Mouse (Mus musculus) kidney, postnatal 0 days (tissue): ENCODE measurements around the gene Cux2. TPM values are rescaled to one million over a fixed set of nuclear protein-coding genes. Genes with fewer than 3 reads are reported as not detected.

Experiments used
- ATAC-seq: fragments of 200-750 bp; cut with Nextera tagmentation; replicated peaks from 2 replicates; pipeline ENCODE4 v1.8.0; 2017; ENCODE audit warnings: low read depth, moderate number of reproducible peaks, moderate TSS enrichment, moderate library complexity; ENCODE audit not compliant: low FRiP score
- DNase-seq: peaks from one replicate; pipeline ENCODE4 v3.0.0-alpha.2; 2016; ENCODE audit warnings: low spot score
- H3K27ac ChIP-seq: fragments of 300-500 bp; sonication (generic); 2 replicates; pipeline ENCODE4 v1.5.1; 2014; ENCODE audit warnings: mild to moderate bottlenecking
- H3K27me3 ChIP-seq: fragments of 300-500 bp; sonication (generic); 2 replicates; pipeline ENCODE4 v1.6.1; 2014; ENCODE audit warnings: low read length, mixed read lengths; ENCODE audit not compliant: insufficient read depth
- H3K36me3 ChIP-seq: fragments of 300-500 bp; sonication (generic); 2 replicates; pipeline ENCODE4 v1.6.1; 2014; ENCODE audit warnings: low read length, mixed read lengths; ENCODE audit not compliant: insufficient read depth
- H3K4me1 ChIP-seq: fragments of 300-500 bp; sonication (generic); replicated peaks from 2 replicates; pipeline ENCODE4 v1.6.1; 2014; ENCODE audit warnings: antibody characterized with exemption, low read length, mixed read lengths; ENCODE audit not compliant: insufficient read depth
- H3K4me2 ChIP-seq: fragments of 300-500 bp; sonication (generic); 2 replicates; pipeline ENCODE4 v1.6.1; 2014; ENCODE audit warnings: mild to moderate bottlenecking, low read length, moderate library complexity, mixed read lengths
- H3K4me3 ChIP-seq: fragments of 300-500 bp; sonication (generic); replicated peaks from 2 replicates; pipeline ENCODE4 v1.5.1; 2014; ENCODE audit warnings: low read depth, low read length
- H3K9ac ChIP-seq: fragments of 300-500 bp; sonication (generic); 2 replicates; pipeline ENCODE4 v1.6.1; 2014; ENCODE audit warnings: low read depth, low read length
- H3K9me3 ChIP-seq: fragments of 300-500 bp; sonication (generic); replicated peaks from 2 replicates; pipeline ENCODE4 v1.6.1; 2016; ENCODE audit warnings: low read length, inconsistent platforms, mixed read lengths
- CTCF ChIP-seq: IDR thresholded peaks from 2 replicates; pipeline ENCODE4 v1.5.1; 2016; ENCODE audit warnings: antibody characterized with exemption, low read depth, mild to moderate bottlenecking, moderate library complexity
- WGBS: fragments of 180-500 bp; shearing (Covaris S2); extraction: QIAGEN DNeasy Blood & Tissue Kit; methylation state at CpG from one replicate; pipeline ENCODE4 v1.1.7; 2014; 5-methylcytosine and 5-hydroxymethylcytosine counted together
- polyA plus RNA-seq: library from polyadenylated mRNA; unstranded; fragments of >200 nt; fragmentation: Nextera tagmentation; extraction: Ambion mirVana; gene quantifications from 2 replicates; pipeline ENCODE4 v1.2.1, GENCODE M21; 2015

Cux2 gene
- polyA plus RNA-seq, 1 experiment from 2014 or later = 5.9 TPM

DNA sequence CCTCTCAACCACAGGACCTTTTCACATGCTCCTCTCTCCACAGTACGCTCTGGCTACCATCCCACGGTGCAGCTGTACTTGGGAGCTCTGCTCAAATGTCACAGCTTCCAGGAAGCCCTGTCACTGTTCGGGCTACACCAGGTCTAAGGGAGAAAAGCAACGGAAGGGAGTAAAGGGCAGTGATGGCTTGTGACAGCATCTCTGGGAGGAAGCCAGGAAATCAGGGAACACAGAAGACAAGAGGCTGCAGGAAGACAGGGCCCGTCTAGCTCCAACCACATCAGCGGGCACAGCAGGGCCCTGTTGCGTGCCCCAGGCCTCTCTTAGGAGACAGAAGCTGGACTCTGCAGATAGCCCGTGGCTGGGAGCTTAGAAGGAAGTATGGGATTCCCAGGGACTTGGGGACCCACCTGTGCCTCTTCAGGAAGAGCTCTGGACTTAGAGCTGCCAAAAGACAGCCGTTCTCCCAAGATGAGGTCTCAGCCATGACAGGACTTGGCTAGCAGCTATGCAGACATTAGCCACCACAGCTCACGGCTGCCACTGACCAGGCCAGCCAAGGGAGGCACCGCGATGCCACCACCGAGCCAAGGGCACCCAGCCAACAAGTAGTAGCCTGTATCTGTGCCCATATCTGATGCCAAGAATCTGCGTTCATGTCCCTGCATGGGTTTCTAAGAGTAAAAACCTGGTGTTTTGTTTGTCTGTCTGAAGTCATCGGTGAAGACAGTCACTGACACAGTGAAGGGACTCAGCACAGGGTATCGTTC is 105.7 kb downstream of the Cux2 start:
- Histone ChIP-seq H3K4me1 (peaks cover 4% of the 10 kb centered on the region; the same call in 1 of the 2 replicates), H3K4me2 (no peak overlapping the region), H3K36me3 (no peaks in the 10 kb centered on the region), H3K4me3 (no peak overlapping the region), H3K9me3 (no peaks in the 10 kb centered on the region), H3K27me3 (no peaks in the 10 kb centered on the region), H3K27ac (no peak overlapping the region), H3K9ac (no peak overlapping the region)
- no peak for DNase-seq
- no peak for ATAC-seq
- 92% methylated on average over 16 of the region's 16 CpGs for WGBS
- TF ChIP-seq CTCF = no peak

- Histone ChIP-seq H3K4me2 (no peak overlapping the region), H3K4me1 (no peaks in the 10 kb centered on the region), H3K9me3 (no peaks in the 10 kb centered on the region), H3K27me3 (no peaks in the 10 kb centered on the region), H3K9ac (no peak overlapping the region), H3K36me3 (no peaks in the 10 kb centered on the region), H3K27ac (no peak overlapping the region), H3K4me3 (no peak overlapping the region)
- WGBS = 59% methylated on average over 7 of the region's 7 CpGs
- DNase-seq = no peak
- ATAC-seq = no peak
- peak; percentile 69 for TF ChIP-seq CTCF
These were observed 106.4 kb downstream of the Cux2 start for GRCm38 (mm10) chr5:121943472-121943871.

DNA sequence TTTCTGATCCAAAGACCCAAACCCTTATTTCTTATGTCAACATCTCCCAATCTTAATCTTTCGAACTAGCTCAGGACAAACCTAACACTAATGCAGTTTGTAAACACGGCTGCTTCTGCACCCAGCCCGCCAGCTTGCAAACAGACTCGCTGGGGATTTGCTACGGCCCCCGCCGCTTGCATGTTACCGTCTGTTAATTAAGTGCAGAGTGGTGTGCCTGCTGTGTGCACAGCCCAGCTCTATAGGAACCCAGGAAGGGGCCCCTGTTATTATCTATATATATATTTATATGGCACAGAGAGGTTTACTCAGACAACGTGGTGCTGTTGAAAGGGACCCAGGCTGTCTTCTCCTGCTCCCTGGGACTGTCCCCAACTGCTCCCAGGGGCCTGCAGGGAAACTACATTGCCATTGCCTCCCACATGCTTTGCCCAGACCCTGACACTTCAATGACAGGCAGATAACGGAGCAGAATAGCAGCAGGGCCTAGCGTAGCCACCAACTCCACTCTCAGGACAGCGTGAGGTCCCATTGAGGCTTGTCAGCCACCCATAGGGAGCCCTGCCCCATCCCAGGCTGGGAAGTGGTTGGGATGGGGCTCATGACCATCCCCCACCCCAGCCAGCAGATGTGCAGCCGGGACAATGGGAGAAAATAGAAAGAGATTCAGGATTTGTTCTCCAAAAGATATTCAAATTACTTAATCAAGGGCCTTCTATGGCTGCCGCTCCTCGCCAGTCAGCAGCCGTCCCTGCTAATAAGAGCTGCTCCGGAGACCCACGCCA is 111.6 kb downstream of the Cux2 start:
- no peaks in the 10 kb centered on the region for H3K36me3 ChIP-seq
- H3K27ac ChIP-seq = no peak overlapping the region
- no peaks in the 10 kb centered on the region for H3K9me3 ChIP-seq
- no peaks in the 10 kb centered on the region for H3K27me3 ChIP-seq
- 76% methylated on average over 18 of the region's 18 CpGs for WGBS
- no peak overlapping the region for H3K4me2 ChIP-seq
- ATAC-seq (no peak), DNase-seq (no peak)
- no peak for TF ChIP-seq CTCF
- H3K9ac ChIP-seq = no peak overlapping the region
- no peak overlapping the region for H3K4me3 ChIP-seq
- no peaks in the 10 kb centered on the region for H3K4me1 ChIP-seq

GRCm38 (mm10) chr5:121930261-121930660 is 119.6 kb downstream of the Cux2 start:
- Histone ChIP-seq H3K27me3 (peaks cover 5% of the 10 kb centered on the region; the same call in 1 of the 2 replicates), H3K36me3 (no peaks in the 10 kb centered on the region), H3K9me3 (no peaks in the 10 kb centered on the region), H3K27ac (no peak overlapping the region), H3K4me2 (no peak overlapping the region), H3K4me3 (no peak overlapping the region), H3K9ac (no peak overlapping the region), H3K4me1 (0 out of 2 replicates have a peak, but pooled peaks cover 5% of the 10 kb centered on the region)
- DNase-seq = peak; percentile 45
- no peak for TF ChIP-seq CTCF
- WGBS = 20% methylated on average over 9 of the region's 9 CpGs
- ATAC-seq = no peak

- H3K4me1 ChIP-seq = 0 out of 2 replicates have a peak, but pooled peaks cover 5% of the 10 kb centered on the region
- no peaks in the 10 kb centered on the region for H3K9me3 ChIP-seq
- no peak overlapping the region for H3K4me3 ChIP-seq
- DNase-seq = peak; percentile 62
- peaks cover 9% of the 10 kb centered on the region; the same call in 1 of the 2 replicates for H3K27me3 ChIP-seq
- H3K9ac ChIP-seq = no peak overlapping the region
- no peak overlapping the region for H3K27ac ChIP-seq
- TF ChIP-seq CTCF = no peak
- 40% methylated on average over 15 of the region's 17 CpGs for WGBS
- H3K4me2 ChIP-seq = no peak overlapping the region
- no peak for ATAC-seq
- H3K36me3 ChIP-seq = no peaks in the 10 kb centered on the region
These were observed 121.4 kb downstream of the Cux2 start for GRCm38 (mm10) chr5:121928362-121929000.

GRCm38 (mm10) chr5:121926543-121926814 is 123.4 kb downstream of the Cux2 start:
- no peak overlapping the region for H3K27ac ChIP-seq
- no peak overlapping the region for H3K9ac ChIP-seq
- DNase-seq (peak; percentile 46), ATAC-seq (no peak)
- 18% methylated on average over 2 of the region's 2 CpGs for WGBS
- no peak for TF ChIP-seq CTCF
- peaks cover 9% of the 10 kb centered on the region; the same call in 1 of the 2 replicates for H3K27me3 ChIP-seq
- 0 out of 2 replicates have a peak, but pooled peaks cover 5% of the 10 kb centered on the region for H3K4me1 ChIP-seq
- H3K36me3 ChIP-seq = no peaks in the 10 kb centered on the region
- no peaks in the 10 kb centered on the region for H3K9me3 ChIP-seq
- H3K4me3 ChIP-seq = no peak overlapping the region
- H3K4me2 ChIP-seq = no peak overlapping the region
